Mouse (Mus musculus) heart, adult 8-10 months (tissue): ENCODE measurements around the gene Gcm1. TPM values are rescaled to one million over a fixed set of nuclear protein-coding genes. Genes with fewer than 3 reads are reported as not detected.
A peak's percentile ranks its signal among the peaks of the same experiment; 100 is the strongest.

ENCODE experiments used
- DNase-seq: peaks from one replicate; pipeline ENCODE4 v3.0.0; 2022; ENCODE audit warnings: low spot score
- total RNA-seq, 4 experiments: library from RNA; stranded (reverse); gene quantifications; 2 replicates each; pipeline ENCODE4 v1.2.4; 2022

Gcm1 gene
- total RNA-seq = not detected

DNA sequence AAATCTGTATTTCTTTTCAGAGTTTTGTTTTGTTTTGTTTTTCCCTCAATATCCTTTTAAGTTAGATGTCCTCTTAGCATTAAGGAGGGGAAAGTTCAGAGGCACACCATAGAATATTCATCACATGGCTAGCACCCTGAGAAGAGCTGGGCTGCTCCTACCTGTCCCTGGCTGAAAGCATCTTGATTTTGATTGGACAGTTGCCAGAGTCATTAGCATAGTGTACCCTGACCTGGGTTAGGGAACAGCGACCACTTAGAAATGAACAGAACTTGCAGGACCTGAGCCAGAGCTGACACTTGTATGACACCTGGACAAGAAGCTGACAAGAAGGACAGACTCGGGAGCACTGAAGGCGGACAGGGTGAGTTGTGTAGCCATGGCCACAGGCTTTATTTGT is at the start of gene Gcm1:
Gene Gcm1, plus strand, starts transcription at position 248 of the 400 bp plus-strand sequence.
- DNase-seq = no peak

DNA sequence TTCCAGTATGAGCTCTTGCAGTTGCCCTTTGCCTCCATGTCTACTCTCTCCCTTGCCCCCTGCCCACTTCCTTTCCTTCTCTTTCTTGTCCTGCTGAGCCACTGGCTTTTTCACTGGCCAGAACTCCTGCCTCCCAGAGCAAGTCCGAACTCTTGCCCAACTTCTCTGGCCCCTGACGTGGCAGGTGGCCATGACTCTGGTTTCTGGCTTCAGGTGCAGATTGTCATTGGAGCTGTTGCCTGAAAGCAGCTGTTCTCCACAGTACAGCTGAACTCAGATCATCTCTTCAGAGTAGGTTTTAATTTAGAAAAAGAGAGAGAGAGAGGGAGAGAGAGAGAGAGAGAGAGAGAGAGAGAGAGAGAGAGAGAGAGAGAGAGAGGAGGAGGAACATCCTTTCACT is 48.4 kb upstream of the Gcm1 start:
- DNase-seq = no peak

DNA sequence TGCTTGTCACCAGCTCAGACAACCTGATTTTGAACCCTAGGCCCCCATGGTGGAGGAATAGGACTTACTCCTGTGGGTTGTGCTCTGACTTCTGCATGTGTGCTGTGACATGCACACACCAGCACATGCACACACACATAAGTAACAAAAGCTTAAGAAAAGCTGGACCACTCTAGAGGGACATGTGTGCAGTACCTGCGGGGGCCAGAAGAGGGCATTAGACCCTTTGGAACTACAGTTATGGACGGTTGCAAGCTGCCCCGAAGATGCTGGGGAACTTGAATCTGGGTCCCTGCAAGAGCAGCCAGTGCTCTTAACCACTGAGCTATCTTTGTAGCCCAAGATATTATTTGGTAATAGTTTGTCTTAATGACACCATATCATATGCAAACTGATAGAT is 46.2 kb upstream of the Gcm1 start:
- no peak for DNase-seq

DNA sequence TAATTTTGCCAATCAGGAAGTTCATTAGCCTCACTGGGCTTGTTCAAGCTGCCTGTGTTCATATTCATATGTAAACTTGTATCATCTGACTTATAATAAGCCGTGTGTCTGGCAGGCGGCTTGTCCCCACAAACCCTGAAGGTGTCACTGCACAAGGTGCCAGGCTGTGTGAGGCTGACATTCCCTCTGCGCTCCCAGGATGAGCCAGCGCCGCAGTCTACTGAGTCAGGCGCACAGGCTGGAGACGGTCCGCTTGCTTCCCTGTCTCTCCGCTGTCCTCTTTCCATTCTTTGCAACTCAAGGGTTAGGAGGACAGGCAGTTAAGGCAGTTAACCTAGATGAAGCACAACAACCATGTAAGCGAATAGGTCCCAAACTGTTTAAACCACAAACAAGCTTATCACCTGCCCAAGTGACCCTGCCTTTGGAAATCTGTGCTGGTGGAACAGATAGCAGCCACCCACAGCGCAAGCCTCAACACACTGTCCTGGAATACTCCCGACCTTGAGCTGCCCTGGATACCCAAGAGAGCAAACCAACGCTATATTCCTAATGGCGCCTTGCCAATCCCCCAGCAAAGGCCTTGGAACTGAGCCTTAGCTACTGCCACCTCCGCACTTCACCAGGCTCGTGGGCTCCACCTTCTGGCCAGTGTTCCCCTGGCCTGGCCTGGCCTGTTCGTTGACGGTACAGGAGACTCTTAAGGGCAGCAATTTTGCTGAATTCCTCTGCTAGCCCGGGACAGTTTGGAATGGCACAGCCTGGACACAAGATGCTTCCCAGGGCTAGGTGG is 45.3 kb upstream of the Gcm1 start:
- DNase-seq = peak; percentile 85

DNA sequence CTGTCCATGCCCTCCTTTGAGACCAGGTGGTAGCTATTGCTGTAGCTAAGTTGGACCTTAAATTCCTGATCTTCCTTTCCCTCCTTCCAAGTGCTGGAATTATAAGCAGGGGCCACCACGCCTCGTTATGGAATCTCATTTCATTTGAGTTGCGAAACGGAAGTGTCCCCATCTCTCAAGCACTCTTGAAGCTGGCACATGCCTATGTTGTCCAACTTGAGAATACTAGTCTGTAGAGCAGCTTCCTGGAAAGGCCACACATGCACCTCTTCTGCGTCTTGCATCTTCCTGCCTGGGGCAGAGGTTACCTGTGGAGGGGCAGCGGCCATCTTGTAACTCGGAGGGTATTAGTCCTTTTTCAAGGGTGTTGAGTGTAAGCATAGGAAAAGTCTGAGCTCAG is 42.3 kb upstream of the Gcm1 start:
- no peak for DNase-seq

DNA sequence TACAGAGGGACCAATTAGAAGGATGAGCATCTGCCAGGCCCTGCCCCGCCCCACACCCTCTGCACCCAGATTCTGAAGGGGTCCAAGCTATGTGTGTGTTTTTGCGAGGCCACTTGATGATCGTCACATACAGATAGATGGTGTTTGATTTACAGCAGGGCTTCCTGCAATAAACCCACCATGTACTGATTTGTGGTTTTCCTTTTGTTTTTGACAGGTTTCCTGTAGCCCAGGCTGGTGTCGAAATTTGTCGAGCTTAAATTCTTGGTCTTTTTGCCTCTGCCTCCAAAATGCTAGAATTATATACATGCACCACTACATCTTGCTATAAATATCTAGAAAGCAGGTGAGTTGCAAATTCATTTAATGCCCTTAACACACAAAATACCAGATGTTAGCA is 41.5 kb upstream of the Gcm1 start:
- no peak for DNase-seq

DNA sequence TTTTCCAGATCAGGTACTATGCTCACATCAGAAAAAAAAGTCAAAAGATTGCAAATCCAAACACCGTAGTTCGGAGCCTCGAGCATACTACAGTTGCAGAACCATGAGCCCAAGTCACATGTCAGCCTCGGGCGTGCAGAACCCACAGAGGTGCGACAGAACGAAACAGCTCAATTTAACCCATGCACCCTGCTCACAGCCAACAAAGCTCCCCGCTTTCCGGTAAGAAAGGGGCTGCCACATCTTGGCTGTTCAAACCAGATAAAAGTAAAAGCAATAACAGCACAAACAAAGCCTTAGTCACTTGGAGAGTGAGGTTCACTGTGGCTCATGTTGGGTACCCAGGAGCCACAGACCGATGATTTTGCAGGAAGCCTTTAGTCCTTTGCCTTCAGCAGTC is 41.0 kb upstream of the Gcm1 start:
- DNase-seq = no peak

DNA sequence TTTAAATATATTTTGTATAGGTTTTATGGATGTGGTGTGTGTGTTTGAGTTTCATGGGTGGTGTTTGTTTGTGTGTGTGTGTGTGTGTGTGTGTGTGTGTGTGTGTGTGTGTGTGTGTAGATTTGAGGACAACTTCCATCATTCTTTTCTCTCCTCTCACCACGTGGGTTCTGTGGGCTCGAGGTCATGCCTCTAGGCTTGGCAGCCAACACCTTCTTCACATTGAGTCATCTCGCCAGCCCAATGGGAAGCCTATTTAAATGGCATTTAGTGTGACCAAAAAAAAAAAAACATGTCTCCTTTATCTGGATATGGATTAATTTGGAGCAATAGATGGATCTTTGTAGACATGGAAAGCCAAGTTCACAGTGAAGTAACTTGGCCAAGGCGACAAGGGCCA is 39.7 kb upstream of the Gcm1 start:
- no peak for DNase-seq

DNA sequence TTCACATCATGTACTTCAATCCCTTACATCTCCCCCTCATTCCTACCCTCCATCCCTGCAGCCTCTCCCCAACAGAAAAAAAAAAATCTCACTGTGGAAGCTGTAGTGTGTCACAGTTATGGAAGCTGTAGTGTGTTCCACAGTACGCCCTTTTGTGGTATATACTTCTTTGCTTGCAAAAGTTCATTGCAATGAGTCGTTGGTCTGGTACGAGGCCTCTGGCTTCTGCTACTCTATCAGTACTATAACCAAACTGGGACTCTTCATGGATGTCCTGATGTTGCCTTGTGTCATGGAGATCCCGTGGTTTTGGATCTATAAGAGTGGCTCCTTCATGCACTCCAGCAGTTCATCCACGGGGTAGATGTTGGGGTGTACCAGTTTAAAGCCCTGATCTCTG is 39.0 kb upstream of the Gcm1 start:
- no peak for DNase-seq

DNA sequence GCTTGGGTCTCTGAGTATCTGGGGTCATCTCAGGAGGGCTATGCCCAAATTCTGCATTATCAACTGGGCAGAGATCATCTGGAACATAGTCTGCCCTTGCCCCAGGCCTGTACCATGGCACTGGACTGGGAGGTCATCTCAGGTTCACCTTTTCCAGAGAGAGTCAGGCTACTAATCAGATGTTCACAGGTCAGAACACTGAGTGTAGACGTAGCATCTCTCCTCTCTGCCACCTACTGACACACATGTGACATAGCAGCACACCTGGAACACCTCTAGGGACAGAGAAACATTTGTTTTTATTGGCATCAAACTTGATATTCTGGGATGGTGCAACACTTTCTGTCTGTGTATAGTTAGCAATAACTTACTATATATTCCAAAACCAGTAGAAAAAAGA is 37.9 kb upstream of the Gcm1 start:
- DNase-seq = no peak

DNA sequence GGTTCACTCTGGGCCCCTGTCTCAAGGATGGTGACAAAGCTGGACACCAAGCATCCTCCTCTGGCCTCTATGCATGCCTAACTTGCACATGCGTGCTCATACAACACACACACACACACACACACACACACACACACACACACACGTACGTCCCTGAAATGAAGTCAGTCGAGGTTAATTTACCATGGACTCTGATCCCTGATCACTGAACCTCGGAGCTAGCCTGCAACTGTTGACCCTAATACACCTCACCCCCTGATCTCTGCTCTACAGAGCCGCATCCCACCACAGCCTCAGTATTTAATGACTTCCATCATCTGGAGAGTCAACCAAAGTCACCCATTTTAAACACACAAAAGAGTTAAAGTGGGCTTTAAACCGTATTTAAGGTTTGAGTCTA is 35.9 kb upstream of the Gcm1 start:
- no peak for DNase-seq

DNA sequence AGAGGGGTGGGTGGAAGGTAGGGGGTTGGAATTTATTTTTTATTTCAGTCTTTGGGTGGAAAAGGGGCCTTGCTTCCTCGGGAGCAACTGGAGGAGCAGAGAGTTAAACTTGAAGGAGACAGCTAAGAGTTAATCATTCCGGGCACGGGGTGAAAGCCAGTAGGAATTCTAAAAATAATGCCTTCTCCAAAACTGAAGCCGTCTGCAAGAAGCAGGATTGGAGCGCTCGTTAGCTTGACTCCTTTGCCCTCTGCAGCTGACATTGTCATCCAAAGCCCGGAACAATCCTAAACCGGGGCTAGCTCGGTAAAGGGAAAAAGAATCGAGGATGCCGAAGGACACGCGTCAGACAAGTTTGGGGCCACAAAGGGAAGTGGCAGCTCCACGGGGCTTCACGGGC is 35.4 kb upstream of the Gcm1 start:
- DNase-seq = no peak

DNA sequence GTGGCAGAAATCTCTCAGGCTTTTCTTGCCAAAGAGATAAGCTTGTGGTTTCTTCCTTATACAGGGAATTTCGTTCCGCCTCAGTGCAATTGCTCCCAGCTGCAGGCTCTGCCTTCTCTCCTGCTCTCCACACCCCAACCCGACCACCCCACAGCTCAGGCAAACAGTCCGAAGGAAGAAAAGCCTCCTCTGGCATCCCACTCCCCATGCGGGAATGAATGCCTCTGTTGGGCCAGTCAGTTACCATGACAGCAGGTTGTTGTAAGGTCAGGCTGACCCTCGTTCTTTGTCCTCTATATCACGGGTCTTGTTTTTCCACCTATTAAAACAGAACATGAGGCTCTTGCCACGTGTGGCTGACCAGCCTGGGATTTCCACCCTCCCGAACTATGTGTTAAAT is 30.5 kb upstream of the Gcm1 start:
- DNase-seq = no peak

DNA sequence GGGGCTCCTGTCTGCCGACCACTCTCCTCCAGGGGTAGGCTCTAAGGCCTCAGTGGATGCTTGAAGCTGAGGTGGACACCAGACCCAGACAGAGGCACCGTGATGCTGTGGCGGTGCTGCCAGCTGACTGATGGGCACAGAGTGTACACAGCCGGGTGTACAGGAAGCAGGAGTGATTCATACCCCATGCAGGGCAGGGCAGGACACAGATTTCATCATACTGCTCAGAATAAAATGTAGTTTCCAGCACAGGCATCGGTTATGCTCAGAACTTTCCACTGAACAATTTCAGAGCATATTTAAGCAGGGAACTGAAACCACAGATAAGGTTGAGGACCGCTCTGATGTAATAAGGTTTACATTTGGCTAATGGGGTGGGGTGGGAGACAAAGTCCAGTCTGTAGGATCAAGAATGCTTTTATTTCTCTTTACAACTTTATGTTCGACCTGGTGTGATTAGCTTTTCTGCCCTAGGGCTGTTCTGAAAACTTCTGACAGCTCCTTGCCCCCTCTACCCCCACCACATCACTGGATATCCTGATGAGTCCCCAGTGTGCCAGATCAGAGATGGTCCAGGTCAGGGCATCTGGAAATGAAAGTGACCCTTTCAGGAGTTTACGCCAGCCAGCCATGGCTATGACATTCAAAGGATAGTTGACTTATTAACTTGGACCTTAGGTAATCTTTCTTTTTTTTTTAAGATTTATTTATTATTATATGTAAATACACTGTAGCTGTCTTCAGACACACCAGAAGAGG is 29.4 kb upstream of the Gcm1 start:
- peak; percentile 41 for DNase-seq

DNA sequence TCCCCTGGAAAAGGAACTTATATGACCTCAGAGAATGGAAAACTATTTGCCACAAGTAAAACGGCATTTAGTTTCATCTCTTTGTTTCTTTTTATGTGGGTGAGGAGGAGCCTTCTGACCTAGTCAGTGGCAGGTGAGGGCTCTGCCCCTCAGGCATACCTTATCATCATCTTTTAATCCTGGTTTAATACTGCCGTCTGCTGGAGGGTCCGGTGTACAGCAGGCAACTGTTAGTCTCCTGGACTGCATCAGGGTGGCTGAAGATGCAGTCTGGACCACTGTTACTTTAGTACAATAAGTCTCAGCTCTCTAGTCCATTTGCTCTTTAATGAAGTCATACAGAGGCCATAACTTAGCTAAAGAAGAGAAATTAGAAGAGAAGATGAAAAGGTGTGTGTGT is 26.9 kb upstream of the Gcm1 start:
- DNase-seq = peak; percentile 54

DNA sequence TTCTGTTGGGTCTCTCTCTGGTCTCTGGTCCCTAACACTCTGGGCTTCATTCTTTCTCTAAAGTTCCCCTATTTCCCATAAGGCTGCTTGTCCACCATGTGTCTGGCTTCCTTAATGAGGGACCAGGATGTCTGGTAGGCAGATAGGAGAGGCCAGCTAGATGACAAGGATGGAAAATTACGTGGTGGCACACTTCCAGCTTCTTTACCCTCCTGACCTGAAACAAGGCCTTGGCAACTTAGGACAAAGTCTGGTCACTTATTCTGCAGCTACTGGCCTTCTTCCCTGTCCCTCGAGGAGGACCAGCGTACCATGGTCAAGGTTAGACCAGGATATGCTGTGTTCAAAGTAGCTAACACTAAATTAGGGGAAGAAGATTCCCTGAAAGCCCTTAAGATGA is 24.6 kb upstream of the Gcm1 start:
- no peak for DNase-seq

DNA sequence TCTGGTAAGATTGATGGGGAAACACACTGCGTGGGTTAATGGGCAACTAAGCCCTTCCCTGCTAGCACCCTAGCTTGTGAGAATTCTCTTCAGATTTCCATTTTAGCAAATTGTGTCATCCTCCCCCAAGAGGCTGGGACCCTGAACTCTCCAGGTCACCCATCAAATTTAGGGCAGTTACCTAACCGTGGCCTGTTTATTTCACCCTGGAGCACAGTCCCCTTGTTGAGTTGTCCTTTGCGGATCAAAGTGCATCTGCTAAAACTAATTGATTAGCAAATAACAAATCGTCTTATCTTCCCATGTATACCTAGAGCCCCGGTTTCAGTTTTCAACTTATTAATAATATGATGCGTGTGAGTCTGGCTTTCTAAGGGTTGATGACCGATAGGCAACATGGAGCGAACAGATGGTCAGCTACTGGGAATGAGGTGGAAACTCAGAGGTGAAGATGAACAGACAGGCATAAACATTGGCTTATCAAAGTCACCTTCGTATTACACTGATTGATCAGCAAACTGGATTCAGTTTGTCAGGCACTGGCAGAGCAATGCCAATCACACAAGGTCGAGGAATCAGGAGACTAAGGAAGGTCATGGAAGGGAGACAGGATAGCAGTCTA is 20.8 kb upstream of the Gcm1 start:
- DNase-seq = no peak

DNA sequence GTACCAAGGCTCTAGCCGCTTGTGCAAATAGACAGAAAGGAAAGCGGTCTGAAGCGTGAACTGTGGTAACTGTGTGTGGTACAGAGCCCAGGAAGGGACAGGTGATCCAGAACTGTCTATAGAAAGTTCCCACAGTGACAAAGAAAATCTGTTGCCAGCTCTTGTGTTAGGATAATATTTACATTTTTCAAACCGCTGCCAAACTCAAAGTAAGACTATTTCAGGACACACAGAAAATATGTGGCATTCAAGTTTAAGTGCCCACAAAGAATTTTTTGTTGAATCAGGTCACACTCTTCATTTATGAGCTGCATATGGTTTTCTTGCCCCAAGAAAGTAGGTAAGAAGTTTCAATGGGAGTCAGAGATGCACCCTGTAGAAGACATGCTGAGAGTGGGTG is 18.8 kb upstream of the Gcm1 start:
- DNase-seq = no peak

DNA sequence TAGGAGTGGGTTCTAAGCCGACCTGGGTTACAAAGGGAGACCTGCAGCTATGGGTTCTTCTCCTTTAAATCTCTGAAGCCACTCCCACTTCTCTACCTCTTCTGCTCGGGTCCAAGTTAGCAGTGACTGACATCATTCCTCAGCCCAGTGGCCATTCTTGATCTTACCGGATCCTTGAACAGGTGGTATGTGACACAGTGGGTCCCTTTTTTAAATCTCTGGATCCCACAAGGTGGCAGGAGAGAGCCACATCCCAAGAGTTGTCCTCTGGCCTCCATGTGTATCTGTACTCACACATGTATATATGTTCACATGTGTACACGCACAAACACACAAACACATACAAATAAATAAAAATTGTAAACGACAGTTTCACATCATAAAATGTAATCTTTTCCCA is 16.4 kb upstream of the Gcm1 start:
- DNase-seq = no peak

DNA sequence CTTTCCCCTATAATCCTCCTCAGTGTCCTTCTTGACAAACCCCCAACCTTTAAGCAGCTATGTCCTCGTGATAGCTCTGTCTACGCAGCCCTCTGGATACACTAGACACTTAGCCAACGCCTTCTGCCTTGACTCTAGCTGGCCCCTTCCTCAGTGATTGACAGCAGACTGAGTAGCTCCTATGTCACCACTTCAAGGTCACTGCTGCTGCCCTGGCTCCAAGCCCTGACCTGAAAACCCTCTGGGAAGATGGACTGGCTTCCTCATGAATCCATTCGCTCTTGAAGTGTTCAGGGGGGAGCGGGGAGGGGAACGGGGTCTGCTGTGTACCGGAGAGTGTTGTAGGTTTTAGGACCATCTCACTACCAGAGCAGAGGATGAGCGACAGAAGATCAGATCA is 15.9 kb upstream of the Gcm1 start:
- no peak for DNase-seq

DNA sequence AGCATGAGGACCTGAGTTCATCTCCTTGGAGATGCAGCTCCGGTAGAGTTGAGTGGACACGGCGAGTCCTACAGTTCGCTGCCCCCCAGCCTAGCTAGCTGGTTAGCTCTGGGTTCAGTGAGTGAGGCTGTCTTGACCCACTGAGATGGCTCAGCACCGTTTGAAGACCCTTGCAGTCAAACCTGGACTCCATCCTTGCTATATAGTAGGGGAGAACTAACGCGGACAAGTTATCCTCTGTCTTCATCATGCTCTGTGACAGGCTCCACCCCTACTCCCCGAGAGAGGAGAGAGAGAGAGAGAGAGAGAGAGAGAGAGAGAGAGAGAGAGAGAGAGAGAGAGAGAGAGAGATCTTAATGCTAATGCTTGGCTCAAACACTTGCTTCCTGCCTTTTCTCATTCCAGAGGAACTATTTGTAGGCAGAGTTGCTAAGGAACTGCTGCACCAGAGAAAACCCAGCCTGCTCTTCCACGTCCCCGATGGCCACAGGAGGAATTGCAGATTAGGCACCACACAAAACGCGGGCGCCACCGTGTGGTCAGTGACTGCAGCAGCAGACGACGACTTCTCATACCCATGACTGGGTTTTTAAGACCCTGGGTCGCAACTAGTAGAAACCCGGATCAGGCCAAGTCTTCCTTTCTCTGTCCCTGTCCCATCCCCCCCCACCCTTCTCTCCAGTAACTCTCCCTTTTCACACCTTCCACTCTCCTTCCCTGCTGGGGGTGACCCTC is 12.8 kb upstream of the Gcm1 start:
- DNase-seq = peak; percentile 67

DNA sequence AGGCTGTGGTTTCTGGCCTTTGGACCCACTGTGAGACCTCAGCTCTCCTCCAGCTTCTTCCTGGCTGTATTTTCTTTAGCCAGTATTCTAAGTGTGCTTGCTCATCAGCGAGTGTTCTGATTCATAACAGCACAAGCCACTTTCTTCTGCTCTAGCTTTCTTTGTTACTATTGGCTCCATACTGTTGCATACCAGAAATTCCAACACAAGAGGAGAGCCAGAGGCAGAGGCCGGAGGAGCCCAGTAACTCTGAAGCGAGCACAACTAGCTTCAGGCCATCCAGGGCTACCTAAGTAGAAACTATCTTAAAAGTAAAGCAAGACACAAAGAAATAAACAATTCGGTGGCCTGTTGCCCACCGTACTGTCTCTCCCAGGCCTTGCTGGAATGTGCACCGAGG is 6.6 kb upstream of the Gcm1 start:
- DNase-seq = no peak
